Mouse (Mus musculus) liver, embryonic 14.5 days (tissue): Measurements from ENCODE around the gene Tmem185b. TPM values are rescaled to one million over a fixed set of nuclear protein-coding genes. Genes with fewer than 3 reads are reported as not detected.

Experiments
- ATAC-seq: fragments of 200-750 bp; cut with Nextera tagmentation; 2 replicates; pipeline ENCODE4 v1.8.0; 2017; ENCODE audit warnings: moderate number of reproducible peaks, mild to moderate bottlenecking, moderate library complexity; ENCODE audit not compliant: insufficient read depth
- DNase-seq, 3 experiments: peaks; one replicate each; pipeline ENCODE4 v3.0.0-alpha.2; 2012 to 2013; ENCODE audit warnings: low read depth in 3 of 3, low spot score in 3 of 3
- H3K27ac ChIP-seq: fragments of 300-500 bp; sonication (generic); 2 replicates; pipeline ENCODE4 v1.5.1; 2014; ENCODE audit warnings: moderate library complexity, mild to moderate bottlenecking, control low read depth, inconsistent platforms
- H3K27me3 ChIP-seq: fragments of 300-500 bp; sonication (generic); 2 replicates; pipeline ENCODE4 v1.6.1; 2014; ENCODE audit warnings: mild to moderate bottlenecking, low read length, moderate library complexity; ENCODE audit not compliant: control insufficient read depth, insufficient read depth
- H3K36me3 ChIP-seq: fragments of 300-500 bp; sonication (generic); replicated peaks from 2 replicates; pipeline ENCODE4 v1.6.1; 2014; ENCODE audit warnings: low read depth; ENCODE audit not compliant: control insufficient read depth, insufficient read depth
- H3K4me1 ChIP-seq, 2 experiments: fragments of 200-500 bp in 1 of 2; fragments of 300-500 bp in 1 of 2; sonication (generic) in 1 of 2; replicated peaks; 2 replicates each; pipeline ENCODE4 v1.6.1; 2012 to 2014; ENCODE audit warnings: antibody characterized with exemption in 1 of 2, inconsistent platforms in 1 of 2, low read length in 1 of 2; ENCODE audit not compliant: control insufficient read depth in 2 of 2, insufficient read depth in 2 of 2
- H3K4me2 ChIP-seq: fragments of 300-500 bp; sonication (generic); 2 replicates; pipeline ENCODE4 v1.6.1; 2014; ENCODE audit warnings: low read depth, mild to moderate bottlenecking, control low read depth, moderate library complexity
- H3K4me3 ChIP-seq, 2 experiments: fragments of 200-500 bp in 1 of 2; fragments of 300-500 bp in 1 of 2; sonication (generic) in 1 of 2; 2 replicates each; pipeline ENCODE4 v1.5.1; 2012 to 2014; ENCODE audit warnings: low read depth in 2 of 2, low read length in 2 of 2, mild to moderate bottlenecking in 2 of 2, control low read depth in 1 of 2, inconsistent platforms in 1 of 2, moderate library complexity in 1 of 2; ENCODE audit not compliant: insufficient read depth in 1 of 2
- H3K9ac ChIP-seq: fragments of 300-500 bp; sonication (generic); replicated peaks from 2 replicates; pipeline ENCODE4 v1.6.1; 2014; ENCODE audit warnings: mild to moderate bottlenecking, control low read depth, moderate library complexity
- H3K9me3 ChIP-seq: fragments of 300-500 bp; sonication (generic); 2 replicates; pipeline ENCODE4 v1.6.1; 2016; ENCODE audit warnings: low read length, mixed read lengths; ENCODE audit not compliant: control insufficient read depth
- CTCF ChIP-seq: IDR thresholded peaks from 2 replicates; pipeline ENCODE4 v1.5.1; 2016; ENCODE audit warnings: antibody characterized with exemption, low read depth, control low read depth
- EP300 ChIP-seq: IDR thresholded peaks from 2 replicates; pipeline ENCODE4 v1.6.1; 2016; ENCODE audit warnings: antibody characterized with exemption, low read depth
- WGBS: fragments of 180-500 bp; shearing (Covaris S2); extraction: QIAGEN DNeasy Blood & Tissue Kit; methylation state at CpG from one replicate; pipeline ENCODE4 v1.1.7; 2014; ENCODE audit not compliant: insufficient replicate concordance; 5-methylcytosine and 5-hydroxymethylcytosine counted together
- polyA plus RNA-seq, 2 experiments: library from polyadenylated mRNA; depleted of rRNA in 1 of 2; stranded (reverse) in 1 of 2; unstranded in 1 of 2; fragments of >200 nt; fragmentation: Nextera tagmentation in 1 of 2; extraction: Ambion mirVana in 1 of 2; gene quantifications; 2 replicates each; pipeline versions ENCODE4 v1.2.1 to v1.2.3; 2012 to 2014

Tmem185b gene
- polyA plus RNA-seq, 2 experiments, result 5.9 to 6.0 TPM

GRCm38 (mm10) chr1:119534341-119534740 is 8.4 kb downstream of the Tmem185b start:
- H3K4me1 ChIP-seq, result no peaks in the 10 kb centered on the region
- ATAC-seq (no peak), DNase-seq (no peak)
- no peaks in the 10 kb centered on the region for H3K36me3 ChIP-seq
- no peak overlapping the region for H3K4me3 ChIP-seq
- no peak overlapping the region for H3K4me2 ChIP-seq
- no peaks in the 10 kb centered on the region for H3K9me3 ChIP-seq
- H3K27ac ChIP-seq, result no peak overlapping the region
- TF ChIP-seq CTCF (no peak), EP300 (no peak)
- no peak overlapping the region for H3K9ac ChIP-seq
- no peaks in the 10 kb centered on the region for H3K27me3 ChIP-seq
- 53% methylated on average over 5 of the region's 5 CpGs for WGBS

DNA sequence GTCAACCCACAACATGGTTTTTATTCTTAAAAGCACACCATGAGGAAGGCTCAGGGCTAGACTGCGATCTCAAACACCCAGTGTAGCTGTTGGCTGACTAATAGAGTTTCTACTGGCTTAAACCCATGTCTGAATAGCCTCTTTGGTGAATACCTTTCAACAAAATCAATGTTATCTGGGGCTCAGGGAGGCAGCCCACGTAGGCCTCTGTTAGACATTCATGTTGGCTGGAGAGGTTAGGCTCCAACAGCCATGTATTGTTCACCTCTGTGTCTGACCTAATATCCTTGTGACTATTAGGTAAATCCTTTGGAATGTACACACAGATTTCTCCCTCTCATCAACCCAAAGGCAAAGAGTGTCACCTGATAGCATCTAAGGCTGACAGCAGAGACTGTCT is 10.2 kb downstream of the Tmem185b start:
- ATAC-seq (no peak), DNase-seq (no peak)
- WGBS, result 65% methylated on average over 2 of the region's 2 CpGs
- Histone ChIP-seq H3K36me3 (no peaks in the 10 kb centered on the region), H3K27ac (no peak overlapping the region), H3K4me3 (no peak overlapping the region), H3K4me2 (no peak overlapping the region), H3K27me3 (no peaks in the 10 kb centered on the region), H3K9me3 (no peaks in the 10 kb centered on the region), H3K9ac (no peak overlapping the region), H3K4me1 (peaks cover 0 to 2% of the 10 kb centered on the region in 2 experiments; a peak in 1 of 4 replicates)
- no peak for TF ChIP-seq CTCF

- WGBS, result 79% methylated on average over 6 of the region's 6 CpGs
- H3K9ac ChIP-seq, result no peak overlapping the region
- no peak for ATAC-seq
These were observed 11.7 kb downstream of the Tmem185b start for GRCm38 (mm10) chr1:119537651-119538050.

GRCm38 (mm10) chr1:119539252-119539651 is 13.3 kb downstream of the Tmem185b start:
- no peaks in the 10 kb centered on the region for H3K9me3 ChIP-seq
- H3K4me1 ChIP-seq, result peaks cover 0 to 7% of the 10 kb centered on the region in 2 experiments; a peak in 2 of 4 replicates
- H3K9ac ChIP-seq, result no peak overlapping the region
- H3K27ac ChIP-seq, result no peak overlapping the region
- H3K4me3 ChIP-seq, result no peak overlapping the region
- no peaks in the 10 kb centered on the region for H3K27me3 ChIP-seq
- H3K36me3 ChIP-seq, result no peaks in the 10 kb centered on the region
- no peak for DNase-seq
- H3K4me2 ChIP-seq, result no peak overlapping the region
- ATAC-seq, result no peak
- WGBS, result 43% methylated on average over 2 of the region's 2 CpGs
- TF ChIP-seq CTCF (no peak), EP300 (no peak)

More at GRCm38 (mm10) chr1:119537651-119538050, 11.7 kb downstream of the Tmem185b start:
- Histone ChIP-seq H3K36me3 (no peaks in the 10 kb centered on the region), H3K4me1 (peaks cover 0 to 5% of the 10 kb centered on the region in 2 experiments; a peak in 2 of 4 replicates), H3K4me2 (no peak overlapping the region), H3K27ac (no peak overlapping the region), H3K9me3 (no peaks in the 10 kb centered on the region), H3K4me3 (no peak overlapping the region), H3K27me3 (no peaks in the 10 kb centered on the region)
- DNase-seq, result no peak
- TF ChIP-seq EP300 (no peak), CTCF (no peak)

GRCm38 (mm10) chr1:119540836-119541557 is 15.0 kb downstream of the Tmem185b start:
- Histone ChIP-seq H3K4me3 (no peak overlapping the region), H3K9ac (no peak overlapping the region), H3K27me3 (no peaks in the 10 kb centered on the region), H3K36me3 (no peaks in the 10 kb centered on the region), H3K4me2 (no peak overlapping the region), H3K4me1 (peaks cover 7 to 19% of the 10 kb centered on the region in 2 experiments), H3K9me3 (no peaks in the 10 kb centered on the region), H3K27ac (peak overlapping the region; percentile 29; the same call in 1 of the 2 replicates)
- no peak for TF ChIP-seq CTCF
- no peak for TF ChIP-seq EP300
- WGBS, result 67% methylated on average over 9 of the region's 9 CpGs
- DNase-seq, result peak in 1 of 3 experiments; percentile 20
- peak; percentile 65 for ATAC-seq
